Mouse (Mus musculus) CH12.LX (cell line): ENCODE data around the gene Ifnar1. TPM values are rescaled to one million over a fixed set of nuclear protein-coding genes. Genes with fewer than 3 reads are reported as not detected.
A peak's percentile ranks its signal among the peaks of the same experiment; 100 is the strongest.

Experiments used
- DNase-seq: peaks from one replicate; pipeline ENCODE4 v3.0.0-alpha.2; 2013; ENCODE audit errors: extremely low read depth
- H3K27ac ChIP-seq: 2 replicates; pipeline ENCODE4 v1.5.1; 2012; ENCODE audit warnings: low read depth, mild to moderate bottlenecking, control low read depth, moderate library complexity; ENCODE audit not compliant: insufficient read depth
- H3K27me3 ChIP-seq: replicated peaks from 2 replicates; pipeline ENCODE3; 2012; ENCODE audit warnings: inconsistent platforms
- H3K36me3 ChIP-seq, 2 experiments: replicated peaks in 1 of 2; 2 replicates each; pipeline versions ENCODE3 to v1.6.1; 2012; ENCODE audit warnings: inconsistent platforms in 1 of 2, low read length in 1 of 2, mild to moderate bottlenecking in 1 of 2, mixed read lengths in 1 of 2, moderate library complexity in 1 of 2; ENCODE audit not compliant: control insufficient read depth in 1 of 2, insufficient read depth in 1 of 2
- H3K4me1 ChIP-seq, 2 experiments: 2 replicates each; pipeline ENCODE4 v1.6.1; 2012; ENCODE audit warnings: inconsistent platforms in 1 of 2, moderate library complexity in 1 of 2; ENCODE audit not compliant: insufficient read depth in 2 of 2, control insufficient read depth in 1 of 2
- H3K4me2 ChIP-seq: 2 replicates; pipeline ENCODE4 v1.6.1; 2012; ENCODE audit warnings: low read depth, mild to moderate bottlenecking, control low read depth; ENCODE audit not compliant: poor library complexity, insufficient read depth, severe bottlenecking
- H3K4me3 ChIP-seq, 3 experiments: fragments of 150-350 bp in 1 of 3; sonication (generic) in 1 of 3; replicated peaks in 1 of 3; 2 replicates each; pipeline versions ENCODE3 to v1.5.1; 2011 to 2012; ENCODE audit warnings: low read depth in 2 of 3, low read length in 2 of 3, mild to moderate bottlenecking in 2 of 3, moderate library complexity in 2 of 3, control low read depth in 1 of 3, improper control_type of control experiment in 1 of 3, inconsistent platforms in 1 of 3, mixed read lengths in 1 of 3; ENCODE audit not compliant: poor library complexity in 1 of 3
- H3K79me2 ChIP-seq: replicated peaks from 2 replicates; pipeline ENCODE4 v1.6.1; 2012; ENCODE audit warnings: mild to moderate bottlenecking, moderate library complexity; ENCODE audit not compliant: control insufficient read depth, poor library complexity, insufficient read depth, severe bottlenecking; ENCODE audit errors: extremely low read depth
- H3K9ac ChIP-seq: 2 replicates; pipeline ENCODE4 v1.6.1; 2012; ENCODE audit warnings: low read depth, mild to moderate bottlenecking, control low read depth, moderate library complexity; ENCODE audit not compliant: insufficient read depth
- H3K9me3 ChIP-seq: replicated peaks from 2 replicates; pipeline ENCODE3; 2012; ENCODE audit warnings: low read length, inconsistent platforms, mixed read lengths
- BHLHE40 ChIP-seq: IDR thresholded peaks from 2 replicates; pipeline ENCODE4 v1.6.1; 2011; ENCODE audit warnings: mild to moderate bottlenecking, low read depth, low read length, improper control_type of control experiment
- CHD1 ChIP-seq: IDR thresholded peaks from 2 replicates; pipeline ENCODE4 v1.6.1; 2012; ENCODE audit warnings: low read depth, low read length, improper control_type of control experiment, inconsistent platforms
- CHD2 ChIP-seq: IDR thresholded peaks from 2 replicates; pipeline ENCODE4 v1.6.1; 2011; ENCODE audit warnings: low read length, improper control_type of control experiment
- ELF1 ChIP-seq: IDR thresholded peaks from 2 replicates; pipeline ENCODE4 v1.6.1; 2014; ENCODE audit warnings: low read depth, mild to moderate bottlenecking, inconsistent platforms, low read length, improper control_type of control experiment
- EP300 ChIP-seq: IDR thresholded peaks from 2 replicates; pipeline ENCODE4 v1.6.1; 2011; ENCODE audit warnings: low read length, improper control_type of control experiment
- ETS1 ChIP-seq: conservative IDR thresholded peaks from 2 replicates; pipeline ENCODE4 v1.6.1; 2012; ENCODE audit warnings: low read depth, mild to moderate bottlenecking, inconsistent platforms, low read length, improper control_type of control experiment, moderate library complexity
- HCFC1 ChIP-seq: IDR thresholded peaks from 2 replicates; pipeline ENCODE4 v1.6.1; 2012; ENCODE audit warnings: low read depth, mild to moderate bottlenecking, inconsistent platforms, low read length, improper control_type of control experiment
- IRF4 ChIP-seq: IDR thresholded peaks from 2 replicates; pipeline ENCODE4 v1.6.1; 2014; ENCODE audit warnings: low read depth, mild to moderate bottlenecking, inconsistent platforms, low read length, improper control_type of control experiment
- JUND ChIP-seq: conservative IDR thresholded peaks from 2 replicates; pipeline ENCODE4 v1.6.1; 2011; ENCODE audit warnings: low read depth, low read length, improper control_type of control experiment
- KAT2A ChIP-seq: IDR thresholded peaks from 2 replicates; pipeline ENCODE4 v1.6.1; 2012; ENCODE audit warnings: low read length, improper control_type of control experiment, inconsistent platforms; ENCODE audit not compliant: insufficient replicate concordance
- MAFK ChIP-seq: IDR thresholded peaks from 2 replicates; pipeline ENCODE4 v1.6.1; 2011; ENCODE audit warnings: low read length, improper control_type of control experiment; ENCODE audit not compliant: insufficient replicate concordance
- MAZ ChIP-seq: IDR thresholded peaks from 2 replicates; pipeline ENCODE4 v1.6.1; 2012; ENCODE audit warnings: low read depth, mild to moderate bottlenecking, inconsistent platforms, low read length, improper control_type of control experiment, moderate library complexity
- MXI1 ChIP-seq: IDR thresholded peaks from 2 replicates; pipeline ENCODE4 v1.6.1; 2011; ENCODE audit warnings: mild to moderate bottlenecking, low read depth, low read length, improper control_type of control experiment
- MYC ChIP-seq: IDR thresholded peaks from 2 replicates; pipeline ENCODE4 v1.6.1; 2011; ENCODE audit warnings: low read depth, mild to moderate bottlenecking, improper control_type of control experiment, low read length
- NELFE ChIP-seq: IDR thresholded peaks from 2 replicates; pipeline ENCODE4 v1.6.1; 2011; ENCODE audit warnings: low read depth, low read length, improper control_type of control experiment
- PAX5 ChIP-seq: IDR thresholded peaks from 2 replicates; pipeline ENCODE4 v1.6.1; 2012; ENCODE audit warnings: low read length, inconsistent platforms, mixed read lengths
- POLR2A ChIP-seq: IDR thresholded peaks from 2 replicates; pipeline ENCODE4 v1.6.1; 2011; ENCODE audit warnings: low read depth, mild to moderate bottlenecking, improper control_type of control experiment, low read length
- POLR2AphosphoS2 ChIP-seq: IDR thresholded peaks from 2 replicates; pipeline ENCODE4 v1.6.1; 2011; ENCODE audit warnings: low read depth, low read length, improper control_type of control experiment
- RAD21 ChIP-seq: IDR thresholded peaks from 2 replicates; pipeline ENCODE4 v1.6.1; 2011; ENCODE audit warnings: low read depth, mild to moderate bottlenecking, low read length, improper control_type of control experiment, moderate library complexity
- TBP ChIP-seq: conservative IDR thresholded peaks from 2 replicates; pipeline ENCODE4 v1.6.1; 2011; ENCODE audit warnings: low read depth, low read length, improper control_type of control experiment
- USF1 ChIP-seq: IDR thresholded peaks from 2 replicates; pipeline ENCODE4 v1.6.1; 2014; ENCODE audit warnings: low read depth, mild to moderate bottlenecking, inconsistent platforms, low read length, improper control_type of control experiment
- USF2 ChIP-seq: conservative IDR thresholded peaks from 2 replicates; pipeline ENCODE4 v1.6.1; 2011; ENCODE audit warnings: low read depth, low read length, improper control_type of control experiment
- ZC3H11A ChIP-seq: IDR thresholded peaks from 2 replicates; pipeline ENCODE4 v1.6.1; 2012; ENCODE audit warnings: low read depth, mild to moderate bottlenecking, inconsistent platforms, low read length, improper control_type of control experiment
- ZKSCAN1 ChIP-seq: IDR thresholded peaks from 2 replicates; pipeline ENCODE4 v1.6.1; 2012; ENCODE audit warnings: low read depth, inconsistent platforms, low read length, improper control_type of control experiment, borderline replicate concordance
- ZMIZ1 ChIP-seq: IDR thresholded peaks from 2 replicates; pipeline ENCODE4 v1.6.1; 2012; ENCODE audit warnings: low read depth, mild to moderate bottlenecking, inconsistent platforms, low read length, improper control_type of control experiment
- ZNF384 ChIP-seq: IDR thresholded peaks from 2 replicates; pipeline ENCODE4 v1.6.1; 2012; ENCODE audit warnings: low read depth, low read length, improper control_type of control experiment, inconsistent platforms
- dilution Hi-C: fragments of 300-500 bp; cut with MboI; formaldehyde crosslinking; loops from 2 replicates; pipeline ENCODE4 v1.14.3; 2020; ENCODE audit warnings: low sequenced_read_pairs; ENCODE audit not compliant: extremely low pct_unique_long_range_greater_than_20kb, extremely low pct_ligation_motif_present
- in situ Hi-C: fragments of 300-500 bp; cut with MboI; formaldehyde crosslinking; loops from 3 replicates; pipeline ENCODE4 v1.14.3; 2019; ENCODE audit warnings: low sequenced_read_pairs, low pct_ligation_motif_present, low pct_unique_long_range_greater_than_20kb, mixed read lengths
- polyA plus RNA-seq: library from polyadenylated mRNA; unstranded; fragments of >175 nt; gene quantifications from 2 replicates; pipeline ENCODE4 v1.2.1, GENCODE M21; 2012; ENCODE audit warnings: low read depth; ENCODE audit not compliant: insufficient read length
- total RNA-seq, 2 experiments: library from RNA; depleted of rRNA; stranded (reverse); fragments of 300-350 nt in 1 of 2; fragments of >200 nt in 1 of 2; gene quantifications; 2 replicates each; pipeline ENCODE4 v1.2.3; 2012 to 2014

Gene Ifnar1
- total and polyA plus RNA-seq, 3 experiments: 32.8 to 49.4 (median 40.3) TPM

GRCm38 (mm10) chr16:91466566-91466965 lies 18.5 kb upstream of the Ifnar1 start:
- no peak overlapping the region for H3K4me3 ChIP-seq
- no peak for DNase-seq
- TF ChIP-seq ZMIZ1: no peak
- no peak for TF ChIP-seq NELFE
- no peak for TF ChIP-seq RAD21
- TF ChIP-seq MYC: no peak
- no peak for TF ChIP-seq HCFC1
- no peak for TF ChIP-seq MXI1
- no peak for TF ChIP-seq POLR2A
- TF ChIP-seq ZNF384: no peak
- TF ChIP-seq JUND: no peak
- TF ChIP-seq MAFK: no peak
- no peak for TF ChIP-seq PAX5
- TF ChIP-seq ELF1: no peak
- TF ChIP-seq TBP: no peak
- TF ChIP-seq MAZ: no peak
- no peak for TF ChIP-seq CHD1
- no peak for TF ChIP-seq USF1
- TF ChIP-seq, all 38 proteins: peak for 0
- Histone ChIP-seq H3K79me2 (no peaks in the 10 kb centered on the region), H3K9me3 (peaks cover 12% of the 10 kb centered on the region), H3K27me3 (no peaks in the 10 kb centered on the region), H3K4me2 (no peak overlapping the region; the same call in 1 of the 2 replicates), H3K27ac (no peak overlapping the region), H3K36me3 (peaks cover 0 to 25% of the 10 kb centered on the region in 2 experiments), H3K4me1 (peaks cover 12 to 57% of the 10 kb centered on the region in 2 experiments), H3K9ac (no peak overlapping the region)
- dilution Hi-C loops (no loop called here), in situ Hi-C loops (no loop called here)

DNA sequence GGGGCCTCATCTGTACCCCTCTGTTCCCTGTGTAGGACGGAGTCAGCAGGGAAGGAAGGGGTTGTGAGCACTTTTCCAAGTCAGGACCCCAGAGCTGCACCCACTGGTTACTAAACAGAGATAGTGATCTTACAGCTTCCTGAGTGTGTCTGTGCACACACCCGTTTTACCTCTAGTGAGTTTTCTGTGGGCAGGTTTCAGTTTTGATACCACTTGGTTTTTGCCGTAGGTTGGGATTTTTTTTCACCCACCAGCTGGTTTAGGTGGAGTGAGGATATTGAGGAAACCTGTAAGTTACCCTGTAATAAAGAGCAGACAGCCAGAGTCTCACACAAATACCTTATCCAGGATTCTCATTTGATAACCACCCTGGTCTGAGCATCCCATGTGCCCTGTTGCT lies 14.6 kb upstream of the Ifnar1 start:
- Histone ChIP-seq H3K9me3 (peaks cover 14% of the 10 kb centered on the region), H3K27me3 (no peaks in the 10 kb centered on the region), H3K4me1 (peaks cover 15 to 51% of the 10 kb centered on the region in 2 experiments), H3K27ac (peak overlapping the region; percentile 25; the same call in 1 of the 2 replicates), H3K79me2 (no peaks in the 10 kb centered on the region), H3K4me2 (peak overlapping the region; percentile 39), H3K36me3 (peaks cover 0 to 22% of the 10 kb centered on the region in 2 experiments), H3K4me3 (no peak overlapping the region), H3K9ac (peak overlapping the region; percentile 25)
- in situ Hi-C loops (no loop called here), dilution Hi-C loops (no loop called here)
- no peak for TF ChIP-seq CHD2
- no peak for TF ChIP-seq ZMIZ1
- TF ChIP-seq EP300: 0 out of 2 replicates have a peak, but pooled peaks have one; percentile 4
- TF ChIP-seq ETS1: no peak
- peak; percentile 35; the same call in 1 of the 2 replicates for TF ChIP-seq IRF4
- TF ChIP-seq USF1: no peak
- TF ChIP-seq MAZ: no peak
- TF ChIP-seq KAT2A: no peak
- no peak for TF ChIP-seq BHLHE40
- no peak for TF ChIP-seq POLR2AphosphoS2
- no peak for TF ChIP-seq MXI1
- no peak for TF ChIP-seq USF2
- no peak for TF ChIP-seq MYC
- TF ChIP-seq ZC3H11A: no peak
- no peak for TF ChIP-seq ZKSCAN1
- peak; percentile 75 for TF ChIP-seq ZNF384
- TF ChIP-seq ELF1: no peak
- DNase-seq: no peak
